Mouse (Mus musculus) lung, postnatal 0 days (tissue): ENCODE data around the gene H2-M5.

Experiments used
- CTCF ChIP-seq: IDR thresholded peaks from 2 replicates; pipeline ENCODE4 v1.5.1; 2016; ENCODE audit warnings: antibody characterized with exemption, mild to moderate bottlenecking
- EP300 ChIP-seq: IDR thresholded peaks from 2 replicates; pipeline ENCODE4 v1.6.1; 2016; ENCODE audit warnings: antibody characterized with exemption, mild to moderate bottlenecking, control low read depth

- TF ChIP-seq CTCF (no peak), EP300 (no peak)
These were observed 39.4 kb upstream of the H2-M5 start for GRCm38 (mm10) chr17:37028683-37029120.
